Mouse (Mus musculus) megakaryocyte, embryonic 14.5 days (primary cell): ENCODE results near the gene Tlr12.

Experiments used
- FLI1 ChIP-seq: IDR thresholded peaks from 2 replicates; pipeline ENCODE4 v1.6.1; 2012; ENCODE audit warnings: low read length, inconsistent platforms, mixed read lengths
- GATA1 ChIP-seq: IDR thresholded peaks from 3 replicates; pipeline ENCODE4 v1.6.1; 2012; ENCODE audit warnings: mixed read lengths, low read length, inconsistent platforms, borderline replicate concordance

DNA sequence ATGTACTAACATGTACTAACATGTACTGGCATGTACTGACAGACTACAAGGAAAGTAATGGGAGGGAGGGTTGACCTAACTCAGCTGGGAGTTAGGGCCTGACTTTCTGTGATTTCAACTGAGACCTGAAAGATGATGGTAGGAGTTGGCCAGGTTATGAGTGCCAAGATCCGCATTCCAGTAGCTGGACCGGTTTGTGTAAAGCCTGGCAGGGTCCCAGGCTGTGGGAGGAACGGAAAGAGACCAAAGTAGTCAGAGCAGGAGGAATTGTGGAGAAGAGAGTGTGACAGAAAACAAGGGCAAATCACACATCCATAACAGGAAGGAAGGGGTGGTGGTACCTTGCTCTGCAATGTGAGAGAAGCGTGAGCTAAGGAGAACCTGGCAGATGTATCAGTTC is 42.6 kb downstream of the Tlr12 start:
- TF ChIP-seq GATA1 (no peak), FLI1 (no peak)
